Mouse (Mus musculus): ENCODE measurements around the gene Kdelc1. TPM values are rescaled to one million over a fixed set of nuclear protein-coding genes. Genes with fewer than 3 reads are reported as not detected.
A peak's percentile ranks its signal among the peaks of the same experiment; 100 is the strongest.

The Kdelc1 gene
- total RNA-seq, 2 experiments from 2014 or later, result 6.4 to 6.7 TPM

GRCm38 (mm10) chr1:44101448-44102225 is 17.0 kb downstream of the Kdelc1 start:
- no peak for DNase-seq
- intact Hi-C loops (cut with DNase I), result loop anchor here (5.0 kb wide), 1 partner anchor 46 kb away; the partner anchor contains the start of gene Ercc5

DNA sequence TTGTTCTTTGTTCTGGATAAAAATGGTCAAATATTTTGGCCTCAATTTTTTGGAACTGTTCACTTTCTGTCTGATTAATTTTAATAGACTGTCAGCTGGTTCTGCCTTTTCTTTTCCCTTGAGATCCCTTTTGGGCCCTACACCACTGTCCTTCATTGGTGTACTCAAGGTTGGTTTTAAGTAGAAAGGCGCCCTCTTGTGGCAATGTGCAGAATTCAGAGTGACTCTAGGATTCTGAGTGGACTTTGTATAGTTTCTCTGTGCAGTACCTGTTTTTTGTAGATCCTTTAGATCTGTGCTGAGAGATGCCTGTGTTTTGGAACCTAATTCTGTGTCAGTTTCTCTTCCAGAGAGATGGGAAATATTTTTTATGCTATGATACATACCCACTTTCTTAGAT is 54.0 kb downstream of the Kdelc1 start:
- intact Hi-C loops (cut with DNase I), result loop anchor here (2.0 to 5.0 kb wide), 2 partner anchors 162 to 302 kb away; no protein-coding TSS in a partner anchor
- DNase-seq, result peak in 1 of 2 experiments; percentile 24

DNA sequence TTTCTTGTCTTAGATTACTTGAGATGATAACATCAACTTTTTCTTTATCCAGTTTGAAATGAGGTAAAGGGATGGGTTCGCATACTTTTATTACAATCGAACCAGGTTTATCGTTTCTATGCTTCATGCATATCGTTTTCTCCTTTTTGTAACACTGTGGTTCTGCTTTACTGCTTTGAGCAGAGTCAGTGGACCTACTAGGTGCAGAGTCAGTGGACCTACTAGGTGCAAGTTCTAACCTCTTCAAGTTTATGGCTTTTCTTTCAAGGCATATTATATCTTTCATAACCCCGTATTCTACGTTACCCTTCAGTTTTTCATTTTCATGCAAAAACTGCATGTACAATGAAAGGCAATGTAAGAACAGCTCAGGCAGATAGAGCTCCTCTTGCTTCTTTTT is 55.2 kb downstream of the Kdelc1 start:
- no peak for DNase-seq
- intact Hi-C loops (cut with DNase I), result loop anchor here (5.0 kb wide), 1 partner anchor 301 kb away; no protein-coding TSS in a partner anchor

DNA sequence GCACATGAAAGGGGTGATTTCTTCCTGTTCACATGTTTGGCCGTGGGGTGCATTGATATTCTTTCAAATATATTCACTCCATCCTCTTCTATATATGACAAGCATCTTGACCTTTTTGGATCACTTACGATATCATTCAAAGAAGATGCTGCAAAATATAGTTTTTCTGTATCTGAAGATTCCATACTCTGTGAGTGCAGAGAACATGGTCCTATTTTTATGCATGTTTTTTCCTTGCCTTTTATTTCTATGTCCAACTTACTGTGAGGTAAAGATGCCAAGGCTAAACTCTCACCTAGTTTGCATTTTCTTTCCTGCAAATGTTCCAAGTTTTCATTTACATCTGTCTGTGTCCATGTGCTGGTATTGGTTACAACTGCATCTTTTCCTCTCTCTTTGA is 56.8 kb downstream of the Kdelc1 start, which contains the start of gene Gm8251:
TSS of gene Gm8251 (minus strand) at position 101 of the 400 bp plus-strand sequence.
- no peak for DNase-seq
- intact Hi-C loops (cut with DNase I), result loop anchor here (5.0 kb wide), 1 partner anchor 300 kb away; no protein-coding TSS in a partner anchor

DNA sequence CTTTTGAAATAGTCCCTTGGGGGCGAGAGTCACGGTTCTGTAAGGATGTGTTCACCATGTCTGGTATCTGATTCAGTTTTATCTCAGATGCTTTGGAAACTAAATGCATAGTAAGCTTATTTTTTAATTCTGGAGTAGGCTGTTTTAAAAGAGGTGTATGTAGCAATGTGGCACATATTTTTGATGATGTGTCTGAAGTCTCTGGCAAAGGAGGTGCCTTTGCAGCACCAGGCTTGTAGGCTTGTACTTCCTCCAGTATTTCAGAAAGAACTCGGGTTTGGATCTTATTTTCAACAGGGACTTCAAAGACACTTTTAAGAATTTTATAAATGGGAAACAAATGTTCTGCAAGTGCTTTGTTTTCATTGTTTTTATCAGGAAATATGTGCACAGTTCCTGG is 60.8 kb downstream of the Kdelc1 start:
- intact Hi-C loops (cut with DNase I), result no loop called here
- no peak for DNase-seq

Other genes starting within 250 kb of the Kdelc1 start
- gene Tpp2, start 185.2 kb downstream of the Kdelc1 start, total RNA-seq (2021), result 10 to 100 TPM; 33.9 to 36.2 TPM
- gene Mettl21c, start 98.8 kb downstream of the Kdelc1 start, total RNA-seq (2021), result 100 to 1,000 TPM; 109 to 134 TPM
- gene Gm8251, start 56.9 kb downstream of the Kdelc1 start, total RNA-seq (2021), result not detected
- 1 to 10 TPM; 3.4 to 4.7 TPM for gene Tex30, start 16.4 kb downstream of the Kdelc1 start, total RNA-seq (2021)
- gene Bivm, start 149 bp upstream of the Kdelc1 start, total RNA-seq (2021), result 1 to 10 TPM; 4.7 to 5.1 TPM
- gene Ercc5, start 28.9 kb upstream of the Kdelc1 start, total RNA-seq (2021), result 10 to 100 TPM; 13.5 to 15.7 TPM
- gene Mettl21e, start 100.2 kb upstream of the Kdelc1 start, total RNA-seq (2021), result 10 to 100 TPM; 15.7 to 19.9 TPM